Mouse (Mus musculus) stomach, postnatal 0 days (tissue): Measurements from ENCODE around the gene Agbl4. TPM values are rescaled to one million over a fixed set of nuclear protein-coding genes. Genes with fewer than 3 reads are reported as not detected.

Source experiments
- ATAC-seq: fragments of 200-750 bp; cut with Nextera tagmentation; 2 replicates; pipeline ENCODE4 v1.8.0; 2017; ENCODE audit not compliant: low FRiP score, low TSS enrichment
- DNase-seq: peaks from one replicate; pipeline ENCODE4 v3.0.0-alpha.2; 2016; ENCODE audit warnings: low spot score
- H3K27ac ChIP-seq: fragments of 300-500 bp; sonication (generic); replicated peaks from 2 replicates; pipeline ENCODE4 v1.5.1; 2014; ENCODE audit warnings: mild to moderate bottlenecking, control low read depth
- H3K27me3 ChIP-seq: fragments of 300-500 bp; sonication (generic); 2 replicates; pipeline ENCODE4 v1.6.1; 2014; ENCODE audit warnings: low read length; ENCODE audit not compliant: control insufficient read depth, insufficient read depth
- H3K36me3 ChIP-seq: fragments of 300-500 bp; sonication (generic); 2 replicates; pipeline ENCODE4 v1.6.1; 2014; ENCODE audit warnings: low read length, mixed read lengths; ENCODE audit not compliant: control insufficient read depth, insufficient read depth
- H3K4me1 ChIP-seq: fragments of 300-500 bp; sonication (generic); replicated peaks from 2 replicates; pipeline ENCODE4 v1.6.1; 2014; ENCODE audit warnings: antibody characterized with exemption; ENCODE audit not compliant: control insufficient read depth, insufficient read depth
- H3K4me2 ChIP-seq: fragments of 300-500 bp; sonication (generic); replicated peaks from 2 replicates; pipeline ENCODE4 v1.6.1; 2014; ENCODE audit warnings: low read depth, mild to moderate bottlenecking, control low read depth, moderate library complexity
- H3K4me3 ChIP-seq: fragments of 300-500 bp; sonication (generic); 2 replicates; pipeline ENCODE4 v1.5.1; 2014; ENCODE audit warnings: low read depth, low read length, control low read depth
- H3K9ac ChIP-seq: fragments of 300-500 bp; sonication (generic); 2 replicates; pipeline ENCODE4 v1.6.1; 2014; ENCODE audit warnings: mild to moderate bottlenecking, low read length, control low read depth, mixed read lengths
- H3K9me3 ChIP-seq: fragments of 300-500 bp; sonication (generic); 2 replicates; pipeline ENCODE4 v1.6.1; 2016; ENCODE audit warnings: low read length; ENCODE audit not compliant: control insufficient read depth
- CTCF ChIP-seq: IDR thresholded peaks from 2 replicates; pipeline ENCODE4 v1.5.1; 2016; ENCODE audit warnings: antibody characterized with exemption, low read depth, mild to moderate bottlenecking, moderate library complexity
- EP300 ChIP-seq: optimal IDR thresholded peaks from 2 replicates; pipeline ENCODE3; 2016; ENCODE audit warnings: antibody characterized with exemption
- WGBS: fragments of 180-500 bp; shearing (Covaris S2); extraction: QIAGEN DNeasy Blood & Tissue Kit; methylation state at CpG from one replicate; pipeline ENCODE4 v1.1.7; 2014; 5-methylcytosine and 5-hydroxymethylcytosine counted together
- polyA plus RNA-seq: library from polyadenylated mRNA; unstranded; fragments of >200 nt; fragmentation: Nextera tagmentation; extraction: Ambion mirVana; gene quantifications from 2 replicates; pipeline ENCODE4 v1.2.1, GENCODE M21; 2015

The Agbl4 gene
- polyA plus RNA-seq, 1 experiment from 2014 or later = 0.10 TPM

- no peaks in the 10 kb centered on the region; the same call in 1 of the 2 replicates for H3K4me1 ChIP-seq
- H3K27ac ChIP-seq = no peak overlapping the region
- TF ChIP-seq EP300 (no peak), CTCF (no peak)
- peaks cover 2% of the 10 kb centered on the region; the same call in 1 of the 2 replicates for H3K36me3 ChIP-seq
- no peak overlapping the region for H3K4me3 ChIP-seq
- H3K27me3 ChIP-seq = no peaks in the 10 kb centered on the region
- DNase-seq = no peak
- H3K9ac ChIP-seq = no peak overlapping the region
- no peak overlapping the region for H3K4me2 ChIP-seq
- WGBS = 78% methylated on average over 3 of the region's 3 CpGs
- ATAC-seq = no peak
- no peaks in the 10 kb centered on the region for H3K9me3 ChIP-seq
These were observed 1050.5 kb downstream of the Agbl4 start for GRCm38 (mm10) chr4:111447918-111448317.

- WGBS = 94% methylated on average over 4 of the region's 4 CpGs
- no peak for DNase-seq
- H3K27me3 ChIP-seq = no peaks in the 10 kb centered on the region
- TF ChIP-seq CTCF (no peak), EP300 (no peak)
- H3K27ac ChIP-seq = no peak overlapping the region
- H3K36me3 ChIP-seq = no peaks in the 10 kb centered on the region
- H3K9me3 ChIP-seq = no peaks in the 10 kb centered on the region
- no peak overlapping the region for H3K4me3 ChIP-seq
- no peak overlapping the region for H3K4me2 ChIP-seq
- H3K4me1 ChIP-seq = no peaks in the 10 kb centered on the region; the same call in 1 of the 2 replicates
- no peak overlapping the region for H3K9ac ChIP-seq
- no peak for ATAC-seq
These were observed 1051.1 kb downstream of the Agbl4 start for GRCm38 (mm10) chr4:111448586-111448985.

- no peaks in the 10 kb centered on the region; the same call in 1 of the 2 replicates for H3K4me1 ChIP-seq
- H3K27ac ChIP-seq = 0 out of 2 replicates have a peak overlapping the region, but pooled peaks have one; percentile 30
- H3K9me3 ChIP-seq = no peaks in the 10 kb centered on the region
- 42% methylated on average over 7 of the region's 7 CpGs for WGBS
- no peaks in the 10 kb centered on the region for H3K27me3 ChIP-seq
- H3K4me3 ChIP-seq = no peak overlapping the region
- peaks cover 5% of the 10 kb centered on the region; the same call in 1 of the 2 replicates for H3K36me3 ChIP-seq
- no peak for TF ChIP-seq EP300
- TF ChIP-seq CTCF = no peak
- H3K9ac ChIP-seq = no peak overlapping the region
- no peak overlapping the region for H3K4me2 ChIP-seq
- DNase-seq (no peak), ATAC-seq (no peak)
These were observed 1052.2 kb downstream of the Agbl4 start for GRCm38 (mm10) chr4:111449442-111450199.

GRCm38 (mm10) chr4:111451283-111451918, 1053.9 kb downstream of the Agbl4 start:
- Histone ChIP-seq H3K27ac (no peak overlapping the region; the same call in 1 of the 2 replicates), H3K4me2 (no peak overlapping the region), H3K9ac (no peak overlapping the region), H3K27me3 (no peaks in the 10 kb centered on the region), H3K4me3 (no peak overlapping the region), H3K9me3 (no peaks in the 10 kb centered on the region), H3K4me1 (no peaks in the 10 kb centered on the region; the same call in 1 of the 2 replicates), H3K36me3 (peaks cover 11% of the 10 kb centered on the region; the same call in 1 of the 2 replicates)
- DNase-seq (peak; percentile 45), ATAC-seq (peak; percentile 79)
- WGBS = 48% methylated on average over 7 of the region's 7 CpGs
- TF ChIP-seq EP300 (no peak), CTCF (no peak)

GRCm38 (mm10) chr4:111452192-111452591, 1054.7 kb downstream of the Agbl4 start:
- TF ChIP-seq CTCF = no peak
- no peak for TF ChIP-seq EP300
- Histone ChIP-seq H3K27me3 (no peaks in the 10 kb centered on the region), H3K4me1 (no peaks in the 10 kb centered on the region; the same call in 1 of the 2 replicates), H3K4me3 (no peak overlapping the region), H3K36me3 (peaks cover 11% of the 10 kb centered on the region; the same call in 1 of the 2 replicates), H3K27ac (no peak overlapping the region), H3K4me2 (no peak overlapping the region), H3K9me3 (no peaks in the 10 kb centered on the region), H3K9ac (no peak overlapping the region)
- DNase-seq (no peak), ATAC-seq (peak; percentile 64)
- 81% methylated on average over 5 of the region's 5 CpGs for WGBS

- no peak overlapping the region for H3K27ac ChIP-seq
- no peaks in the 10 kb centered on the region for H3K9me3 ChIP-seq
- no peak overlapping the region for H3K4me2 ChIP-seq
- 46% methylated on average over 3 of the region's 3 CpGs for WGBS
- no peaks in the 10 kb centered on the region for H3K27me3 ChIP-seq
- H3K4me1 ChIP-seq = no peaks in the 10 kb centered on the region; the same call in 1 of the 2 replicates
- no peak overlapping the region for H3K4me3 ChIP-seq
- H3K9ac ChIP-seq = no peak overlapping the region
- DNase-seq (no peak), ATAC-seq (no peak)
- TF ChIP-seq EP300 = no peak
- 0 out of 2 replicates have a peak, but pooled peaks have one; percentile 7 for TF ChIP-seq CTCF
- peaks cover 11% of the 10 kb centered on the region; the same call in 1 of the 2 replicates for H3K36me3 ChIP-seq
These were observed 1055.8 kb downstream of the Agbl4 start for GRCm38 (mm10) chr4:111453275-111453674.
